Comparison of ENCODE assay signal across 22 mouse cellular contexts in genomic region chr8:95380953-95381352, GRCm38 (mm10). TPM values are rescaled to one million over a fixed set of nuclear protein-coding genes. Genes with fewer than 3 reads are reported as not detected.
DNase-seq lines count a peak whose midpoint lies in the region; ATAC-seq and TF ChIP-seq lines count a peak whose summit lies in the region.
"Had no signal": no experiment of that assay in that cellular context is flagged by ENCODE, and none has a peak within 500 bp of the region (broad histone marks: within the 10 kb centered on the region; RNA-seq: fewer than 3 reads in every experiment).

No protein-coding gene starts in this region.

- TF ChIP-seq EP300 in lung, postnatal 0 days (IDR thresholded peaks at IDR 0.05) = peak; percentile 60

- H3K27me3 ChIP-seq in lung, postnatal 0 days (replicated peaks; ENCODE audit: insufficient read depth, low read length) = no peaks in the 10 kb centered on the region
- H3K27me3 ChIP-seq: embryonic facial prominence, embryonic 15.5 days; heart, embryonic 15.5 days; hindbrain, embryonic 15.5 days; intestine, embryonic 15.5 days; limb, embryonic 13.5 days; liver, embryonic 13.5 days had no signal

- intact Hi-C loops in gastrocnemius, adult 2 months (cut with DNase I) = no loop called here

- no peak overlapping the region for H3K4me2 ChIP-seq in lung, postnatal 0 days (replicated peaks; ENCODE audit: low read depth, low read length)
- H3K4me2 ChIP-seq: embryonic facial prominence, embryonic 15.5 days; heart, embryonic 15.5 days; hindbrain, embryonic 15.5 days; intestine, embryonic 15.5 days; limb, embryonic 13.5 days; liver, embryonic 13.5 days had no signal

- ATAC-seq in lung, postnatal 0 days = no peak
- ATAC-seq: forebrain, postnatal 0 days; intestine, embryonic 15.5 days had no signal

- H3K9ac ChIP-seq in lung, postnatal 0 days (replicated peaks; ENCODE audit: low read depth) = no peak overlapping the region
- H3K9ac ChIP-seq: embryonic facial prominence, embryonic 15.5 days; forebrain, postnatal 0 days; heart, embryonic 15.5 days; hindbrain, embryonic 15.5 days; intestine, embryonic 15.5 days; limb, embryonic 13.5 days; liver, embryonic 13.5 days had no signal

- H3K36me3 ChIP-seq in lung, postnatal 0 days (ENCODE audit: insufficient read depth, low read length) = no peaks in the 10 kb centered on the region
- H3K36me3 ChIP-seq: embryonic facial prominence, embryonic 15.5 days; heart, embryonic 15.5 days; hindbrain, embryonic 15.5 days; intestine, embryonic 15.5 days; limb, embryonic 13.5 days; liver, embryonic 13.5 days; midbrain, embryonic 10.5 days had no signal

- TF ChIP-seq CTCF in gastrocnemius, adult 2 months (IDR thresholded peaks at IDR 0.05) = no peak
- TF ChIP-seq CTCF in lung, postnatal 0 days (IDR thresholded peaks at IDR 0.05) = no peak
- no peak for TF ChIP-seq CTCF in lung, adult 2 months (IDR thresholded peaks at IDR 0.05; ENCODE audit: insufficient read depth, low read length)

- no peak for DNase-seq in gastrocnemius, adult 2 months
- no peak for DNase-seq in gastrocnemius, postnatal 4 days (ENCODE audit: low spot score in 2 of 2)
- DNase-seq in kidney, adult 11 months = peak; percentile 8
- no peak for DNase-seq in kidney, postnatal 25 days
- peak; percentile 74 for DNase-seq in lung, postnatal 0 days (ENCODE audit: low spot score)
- DNase-seq in lung, adult 2 months = no peak
- DNase-seq in skeletal muscle tissue, adult 2 months (ENCODE audit: low read depth, low spot score) = peak; percentile 26
- no peak for DNase-seq in spleen, adult 18-20 months
- DNase-seq: cerebellum, adult 2 months; cerebellum, postnatal 36 days; forebrain, postnatal 0 days; gastrocnemius, postnatal 14 days; layer of hippocampus, postnatal 36 days; liver, embryonic 13.5 days; right cerebral cortex, postnatal 14 days had no signal

- H3K27ac ChIP-seq in gastrocnemius, adult 2 months = peak overlapping the region; percentile 66
- H3K27ac ChIP-seq in lung, postnatal 0 days (ENCODE audit: low read length) = no peak overlapping the region
- H3K27ac ChIP-seq: embryonic facial prominence, embryonic 15.5 days; heart, embryonic 15.5 days; hindbrain, embryonic 15.5 days; intestine, embryonic 15.5 days; limb, embryonic 13.5 days; liver, embryonic 13.5 days; midbrain, embryonic 10.5 days had no signal

- TF ChIP-seq POLR2A in lung, adult 2 months (IDR thresholded peaks at IDR 0.05; ENCODE audit: borderline replicate concordance, extremely low read depth, low read depth, low read length) = no peak

- peaks cover 5% of the 10 kb centered on the region; the same call in 1 of the 2 replicates for H3K4me1 ChIP-seq in lung, postnatal 0 days (ENCODE audit: insufficient read depth, low read depth, low read length)
- H3K4me1 ChIP-seq in lung, adult 2 months (ENCODE audit: control insufficient read depth, insufficient read depth, low read length) = peaks cover 10% of the 10 kb centered on the region

- no peaks in the 10 kb centered on the region for H3K9me3 ChIP-seq in lung, postnatal 0 days (ENCODE audit: low read length)
- H3K9me3 ChIP-seq: embryonic facial prominence, embryonic 15.5 days; heart, embryonic 15.5 days; hindbrain, embryonic 15.5 days; intestine, embryonic 15.5 days; liver, embryonic 13.5 days; midbrain, embryonic 10.5 days had no signal

- H3K4me3 ChIP-seq in gastrocnemius, adult 2 months = no peak overlapping the region
- H3K4me3 ChIP-seq in lung, postnatal 0 days (ENCODE audit: low read depth, low read length) = no peak overlapping the region
- no peak overlapping the region for H3K4me3 ChIP-seq in lung, adult 2 months (replicated peaks; ENCODE audit: extremely low read depth, low read depth, low read length)
- H3K4me3 ChIP-seq: embryonic facial prominence, embryonic 15.5 days; heart, embryonic 15.5 days; hindbrain, embryonic 15.5 days; intestine, embryonic 15.5 days; limb, embryonic 13.5 days; liver, embryonic 13.5 days; midbrain, embryonic 10.5 days had no signal

RNA-seq across cellular contexts. Expression of gene Mmp15, which starts 28.9 kb away (rescaled TPM):
- 10 to 100 TPM; 13.8 to 17.0 TPM for total RNA-seq in gastrocnemius, adult 2 months (2021)
- total RNA-seq in gastrocnemius, postnatal 4 days (2021) = 10 to 100 TPM; 51.0 to 54.5 TPM
- 25.8 and 26.0 TPM in 2 replicates for polyA plus RNA-seq in lung, postnatal 0 days (2015; fragmentation: Nextera tagmentation; extraction: Ambion mirVana)
- polyA plus RNA-seq in lung, adult 2 months (2012; rRNA removed) = 120 and 133 TPM in 2 replicates
- total RNA-seq: MEL had no signal

RNA-seq across cellular contexts. Expression of gene Usb1, which starts 48.9 kb away (rescaled TPM):
- 1 to 10 TPM; 5.8 to 7.1 TPM for total RNA-seq in gastrocnemius, adult 2 months (2021)
- 10 to 100 TPM; 17.9 to 22.2 TPM for total RNA-seq in gastrocnemius, postnatal 4 days (2021)
- polyA plus RNA-seq in lung, postnatal 0 days (2015; fragmentation: Nextera tagmentation; extraction: Ambion mirVana) = 33.8 and 39.2 TPM in 2 replicates
- polyA plus RNA-seq in lung, adult 2 months (2012; rRNA removed) = 26.1 and 31.8 TPM in 2 replicates

RNA-seq across cellular contexts. Expression of gene Zfp319, which starts 49.2 kb away (rescaled TPM):
- total RNA-seq in gastrocnemius, adult 2 months (2021) = 1 to 10 TPM; 3.3 to 4.4 TPM
- 10 to 100 TPM; 11.8 to 12.6 TPM for total RNA-seq in gastrocnemius, postnatal 4 days (2021)
- 5.9 and 6.0 TPM in 2 replicates for polyA plus RNA-seq in lung, postnatal 0 days (2015; fragmentation: Nextera tagmentation; extraction: Ambion mirVana)
- polyA plus RNA-seq in lung, adult 2 months (2012; rRNA removed) = 17.1 and 20.8 TPM in 2 replicates

RNA-seq across cellular contexts. Expression of gene Cfap20, which starts 53.7 kb away (rescaled TPM):
- total RNA-seq in gastrocnemius, adult 2 months (2021) = 1 to 10 TPM; 6.5 TPM
- 10 to 100 TPM; 31.5 to 38.3 TPM for total RNA-seq in gastrocnemius, postnatal 4 days (2021)
- 126 and 138 TPM in 2 replicates for polyA plus RNA-seq in lung, postnatal 0 days (2015; fragmentation: Nextera tagmentation; extraction: Ambion mirVana)
- polyA plus RNA-seq in lung, adult 2 months (2012; rRNA removed) = 65.0 and 66.0 TPM in 2 replicates

Comparison
In these comparisons a context has a peak if more than half of its experiments do, and no peak if none do; other contexts are left out.
1. DNase-seq: peak in kidney, adult 11 months (single experiment), lung, postnatal 0 days (single experiment) and skeletal muscle tissue, adult 2 months (single experiment); none in gastrocnemius, adult 2 months (single experiment), gastrocnemius, postnatal 4 days (0 of 2), kidney, postnatal 25 days (0 of 2), lung, adult 2 months (single experiment) and spleen, adult 18-20 months (0 of 2).